Mouse (Mus musculus): ENCODE results near the gene Mllt6. TPM values are rescaled to one million over a fixed set of nuclear protein-coding genes. Genes with fewer than 3 reads are reported as not detected.

Gene Mllt6
- polyA plus RNA-seq, 1 experiment from 2014 or later = 2.5 TPM

DNA sequence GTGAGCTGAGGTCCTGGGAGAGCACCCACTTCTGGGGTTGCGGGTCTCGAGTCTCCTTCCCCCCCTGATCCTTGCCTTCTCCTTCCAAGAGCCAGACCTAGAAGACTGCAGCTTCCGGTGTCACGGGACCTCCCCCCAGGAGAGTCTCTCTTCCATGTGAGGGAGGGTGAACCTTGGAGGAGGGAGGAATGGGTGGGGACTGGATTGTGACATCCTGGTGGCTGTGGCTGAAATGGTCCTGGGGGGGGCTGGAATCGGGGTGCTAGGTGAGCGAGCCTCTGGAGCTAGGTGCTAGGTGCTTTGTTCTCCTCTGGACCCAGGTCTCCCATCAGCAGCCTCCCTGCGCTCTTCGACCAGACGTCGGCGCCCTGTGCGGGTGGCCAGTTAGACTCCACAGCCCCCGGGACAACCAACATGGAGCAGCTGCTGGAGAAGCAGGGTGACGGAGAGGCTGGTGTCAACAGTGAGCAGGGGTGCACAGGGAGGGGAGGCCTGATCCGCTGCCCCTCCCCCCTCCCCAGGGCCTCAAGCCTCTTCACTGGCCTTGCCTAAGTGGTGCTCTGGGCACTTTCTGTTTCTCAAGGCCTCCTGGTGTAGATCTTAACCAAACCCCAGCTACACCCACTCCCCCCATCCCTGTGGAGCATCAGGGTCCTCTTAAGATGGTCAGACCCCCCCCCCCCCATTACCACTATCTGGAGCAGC lies 13.0 kb downstream of the Mllt6 start:
- H3K27ac ChIP-seq = no peak overlapping the region
- H3K4me3 ChIP-seq = no peak overlapping the region
- WGBS = 90% methylated on average over 15 of the region's 15 CpGs
- no peaks in the 10 kb centered on the region for H3K27me3 ChIP-seq (ENCODE audit: low read depth, poor library complexity, severe bottlenecking)
- no peak for DNase-seq (ENCODE audit: low spot score)
- H3K9me3 ChIP-seq (replicated peaks) = no peaks in the 10 kb centered on the region
- H3K4me1 ChIP-seq = peaks cover 15% of the 10 kb centered on the region
- H3K36me3 ChIP-seq = peaks cover 98% of the 10 kb centered on the region

DNA sequence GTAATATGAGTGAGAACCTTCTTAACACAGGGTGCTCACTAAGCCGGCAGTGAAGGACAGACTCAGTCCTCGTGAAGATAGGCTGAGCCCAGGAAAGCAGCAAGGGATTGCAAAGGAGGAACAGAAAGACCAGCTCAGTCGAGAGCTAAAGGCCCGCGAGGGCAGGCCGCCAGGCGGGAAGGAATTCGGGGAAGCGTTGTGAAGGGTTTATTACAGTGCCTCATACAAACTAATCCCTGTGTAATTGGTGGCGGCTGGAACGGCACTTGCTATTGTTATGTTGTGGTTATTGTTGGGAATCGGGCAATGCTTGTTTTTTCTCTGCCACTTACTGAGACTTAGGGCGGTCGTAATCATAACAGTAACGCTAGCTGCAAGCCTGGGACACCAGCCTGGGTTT lies 14.2 kb downstream of the Mllt6 start:
- 69% methylated on average over 15 of the region's 15 CpGs for WGBS

DNA sequence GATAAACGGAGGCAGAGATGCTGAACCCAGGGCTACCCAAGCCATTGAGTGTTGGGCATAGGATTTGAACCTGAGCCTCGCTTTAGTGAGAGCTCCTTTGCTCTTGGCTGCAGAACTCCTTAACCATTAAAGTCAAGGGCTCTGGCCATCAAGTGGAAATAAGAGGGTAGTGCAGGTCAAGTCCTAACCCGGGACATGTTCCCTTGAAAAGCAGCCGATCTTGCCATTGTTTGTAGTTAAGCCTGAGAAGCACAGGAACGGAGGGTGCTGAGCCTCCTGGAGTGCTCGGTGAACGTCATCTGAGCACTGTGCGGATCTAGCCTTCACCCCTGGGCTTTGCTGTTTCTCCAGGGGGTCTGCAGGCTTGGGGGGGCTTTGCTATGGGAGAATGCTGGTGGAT lies 14.6 kb downstream of the Mllt6 start:
- Histone ChIP-seq H3K27ac (peak overlapping the region; percentile 46), H3K4me3 (no peak overlapping the region), H3K36me3 (peaks cover 98% of the 10 kb centered on the region), H3K27me3 (ENCODE audit: low read depth, poor library complexity, severe bottlenecking) (no peaks in the 10 kb centered on the region), H3K4me1 (peaks cover 14% of the 10 kb centered on the region), H3K9me3 (replicated peaks) (no peaks in the 10 kb centered on the region)
- 75% methylated on average over 8 of the region's 8 CpGs for WGBS
- no peak for DNase-seq (ENCODE audit: low spot score)

More for the DNA sequence above, 14.2 kb downstream of the Mllt6 start:
- Histone ChIP-seq H3K27ac (no peak overlapping the region), H3K4me1 (peaks cover 14% of the 10 kb centered on the region), H3K27me3 (ENCODE audit: low read depth, poor library complexity, severe bottlenecking) (no peaks in the 10 kb centered on the region), H3K9me3 (replicated peaks) (no peaks in the 10 kb centered on the region), H3K36me3 (peaks cover 98% of the 10 kb centered on the region), H3K4me3 (no peak overlapping the region)
- no peak for DNase-seq (ENCODE audit: low spot score)

DNA sequence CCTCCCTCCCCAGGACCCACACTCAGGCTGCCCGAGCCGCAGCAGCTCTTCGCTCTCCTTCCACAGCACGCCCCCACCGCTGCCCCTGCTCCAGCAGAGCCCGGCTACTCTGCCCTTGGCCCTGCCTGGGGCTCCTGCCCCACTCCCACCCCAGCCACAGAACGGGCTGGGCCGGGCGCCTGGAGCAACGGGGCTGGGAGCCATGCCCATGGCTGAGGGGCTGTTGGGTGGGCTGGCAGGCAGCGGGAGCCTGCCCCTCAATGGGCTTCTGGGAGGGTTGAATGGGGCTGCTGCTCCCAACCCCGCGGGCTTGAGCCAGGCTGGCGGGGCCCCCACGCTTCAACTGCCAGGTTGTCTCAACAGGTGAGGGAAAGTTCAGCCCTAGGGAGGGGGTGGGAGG lies 15.1 kb downstream of the Mllt6 start:
- peak overlapping the region; percentile 46 for H3K27ac ChIP-seq
- H3K4me3 ChIP-seq = no peak overlapping the region
- 84% methylated on average over 13 of the region's 15 CpGs for WGBS
- H3K9me3 ChIP-seq (replicated peaks) = no peaks in the 10 kb centered on the region
- no peaks in the 10 kb centered on the region for H3K27me3 ChIP-seq (ENCODE audit: low read depth, poor library complexity, severe bottlenecking)
- peaks cover 14% of the 10 kb centered on the region for H3K4me1 ChIP-seq
- no peak for DNase-seq (ENCODE audit: low spot score)
- peaks cover 97% of the 10 kb centered on the region for H3K36me3 ChIP-seq

DNA sequence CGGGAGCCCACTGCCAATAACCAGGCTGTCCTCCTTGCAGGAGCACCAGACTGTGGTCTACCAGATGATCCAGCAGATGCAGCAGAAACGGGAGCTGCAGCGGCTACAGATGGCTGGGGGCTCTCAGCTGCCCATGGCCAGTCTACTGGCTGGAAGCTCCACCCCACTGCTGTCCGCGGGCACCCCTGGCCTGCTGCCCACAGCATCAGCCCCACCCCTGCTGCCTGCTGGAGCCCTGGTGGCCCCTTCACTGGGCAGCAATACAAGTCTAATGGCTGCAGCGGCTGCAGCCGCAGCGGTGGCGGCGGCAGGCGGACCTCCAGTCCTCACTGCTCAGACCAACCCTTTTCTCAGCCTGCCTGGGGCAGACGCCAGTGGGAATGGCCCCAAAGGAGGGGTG lies 17.2 kb downstream of the Mllt6 start:
- Histone ChIP-seq H3K4me1 (peaks cover 25% of the 10 kb centered on the region), H3K9me3 (replicated peaks) (no peaks in the 10 kb centered on the region), H3K27ac (no peak overlapping the region), H3K27me3 (ENCODE audit: low read depth, poor library complexity, severe bottlenecking) (no peaks in the 10 kb centered on the region), H3K36me3 (peaks cover 78% of the 10 kb centered on the region), H3K4me3 (no peak overlapping the region)
- DNase-seq (ENCODE audit: low spot score) = no peak
- 91% methylated on average over 12 of the region's 12 CpGs for WGBS

DNA sequence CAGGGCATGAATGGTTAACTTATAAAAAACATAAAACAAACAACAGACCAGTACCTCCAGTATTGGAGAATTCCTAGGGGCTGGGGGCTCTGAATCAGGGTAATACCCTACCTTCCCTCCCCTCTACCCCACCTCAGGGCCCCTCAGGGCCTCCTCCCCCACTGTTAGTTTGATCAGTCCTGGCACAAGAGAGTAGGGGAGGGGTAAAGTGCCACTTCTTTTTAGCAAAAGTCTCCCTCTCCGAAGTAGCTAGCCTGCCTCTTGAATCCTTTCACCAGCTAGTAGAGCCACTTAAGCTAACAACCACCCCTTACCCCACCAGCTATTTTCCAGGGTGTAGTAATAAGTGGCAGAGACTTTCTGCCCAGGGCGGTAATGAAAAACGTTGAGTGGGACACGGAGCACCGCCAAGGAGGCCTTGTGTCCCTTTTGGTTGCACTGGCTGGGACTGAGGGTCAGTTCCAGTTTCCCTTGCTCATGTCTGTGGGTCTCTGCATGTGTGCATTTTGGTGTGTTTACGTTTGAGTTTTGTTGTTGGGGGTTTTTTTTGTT lies 19.4 kb downstream of the Mllt6 start:
- no peak for DNase-seq (ENCODE audit: low spot score)
- Histone ChIP-seq H3K9me3 (replicated peaks) (no peaks in the 10 kb centered on the region), H3K36me3 (peaks cover 67% of the 10 kb centered on the region), H3K4me3 (no peak overlapping the region), H3K27me3 (ENCODE audit: low read depth, poor library complexity, severe bottlenecking) (no peaks in the 10 kb centered on the region), H3K4me1 (peaks cover 35% of the 10 kb centered on the region), H3K27ac (no peak overlapping the region)
- 80% methylated on average over 6 of the region's 6 CpGs for WGBS

DNA sequence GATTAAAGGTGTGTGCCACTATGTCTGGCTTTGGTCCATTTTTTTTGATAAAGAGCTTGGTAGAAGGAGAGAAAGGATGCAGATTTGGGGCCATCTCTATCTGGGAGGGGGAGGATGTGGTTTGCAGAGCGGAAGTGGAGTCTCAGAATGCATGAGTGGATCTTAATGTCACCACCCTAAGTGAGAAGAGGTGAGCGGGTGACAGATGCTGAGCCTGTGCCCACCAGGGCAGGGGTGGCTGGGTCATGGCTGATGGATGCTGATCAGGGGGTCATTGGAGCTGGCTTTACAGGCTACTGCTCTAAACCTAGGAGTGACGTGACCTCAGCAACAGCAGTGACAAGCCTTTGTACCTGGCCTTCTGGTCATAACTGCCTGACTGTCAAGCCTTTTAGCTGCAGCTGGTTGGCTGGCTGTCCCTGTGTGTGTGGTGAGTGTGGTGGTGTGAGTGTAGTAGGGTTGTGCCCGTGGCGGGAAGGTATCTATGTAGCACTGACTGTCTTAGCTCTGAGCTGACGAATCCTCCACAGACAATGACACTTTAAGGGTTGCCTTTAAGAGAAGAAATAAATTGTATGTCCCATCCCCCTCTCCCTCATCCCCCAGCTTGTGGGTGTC lies 21.0 kb downstream of the Mllt6 start:
- Histone ChIP-seq H3K36me3 (peaks cover 67% of the 10 kb centered on the region), H3K27ac (no peak overlapping the region), H3K4me1 (peaks cover 30% of the 10 kb centered on the region), H3K9me3 (replicated peaks) (no peaks in the 10 kb centered on the region), H3K4me3 (no peak overlapping the region), H3K27me3 (ENCODE audit: low read depth, poor library complexity, severe bottlenecking) (no peaks in the 10 kb centered on the region)
- WGBS = 77% methylated on average over 6 of the region's 6 CpGs
- DNase-seq (ENCODE audit: low spot score) = no peak

DNA sequence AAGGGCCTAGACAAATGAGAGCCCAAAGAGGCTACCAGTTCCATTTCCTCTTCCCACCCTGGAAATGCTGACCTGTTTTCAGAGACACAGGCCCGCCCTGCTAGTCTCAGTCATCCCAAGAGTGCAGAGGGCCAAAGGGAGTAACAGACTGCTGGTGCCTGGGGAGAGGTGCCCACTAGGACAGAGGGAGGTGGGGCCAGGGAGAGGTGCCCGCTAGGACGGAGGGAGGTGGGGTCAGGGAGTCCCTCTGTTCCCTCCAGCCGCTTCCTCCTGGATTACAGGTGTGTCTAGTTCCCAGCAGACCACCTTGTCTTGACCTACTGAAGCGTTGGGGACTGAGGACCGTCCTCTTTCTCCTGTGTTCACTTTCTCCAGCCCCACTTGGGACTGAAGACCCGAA lies 21.6 kb downstream of the Mllt6 start:
- no peak overlapping the region for H3K4me3 ChIP-seq
- H3K4me1 ChIP-seq = peaks cover 30% of the 10 kb centered on the region
- DNase-seq (ENCODE audit: low spot score) = no peak
- no peaks in the 10 kb centered on the region for H3K27me3 ChIP-seq (ENCODE audit: low read depth, poor library complexity, severe bottlenecking)
- whole genome bisulfite sequencing = 39% methylated on average over 7 of the region's 7 CpGs
- peaks cover 66% of the 10 kb centered on the region for H3K36me3 ChIP-seq
- no peak overlapping the region for H3K27ac ChIP-seq
- no peaks in the 10 kb centered on the region for H3K9me3 ChIP-seq (replicated peaks)

DNA sequence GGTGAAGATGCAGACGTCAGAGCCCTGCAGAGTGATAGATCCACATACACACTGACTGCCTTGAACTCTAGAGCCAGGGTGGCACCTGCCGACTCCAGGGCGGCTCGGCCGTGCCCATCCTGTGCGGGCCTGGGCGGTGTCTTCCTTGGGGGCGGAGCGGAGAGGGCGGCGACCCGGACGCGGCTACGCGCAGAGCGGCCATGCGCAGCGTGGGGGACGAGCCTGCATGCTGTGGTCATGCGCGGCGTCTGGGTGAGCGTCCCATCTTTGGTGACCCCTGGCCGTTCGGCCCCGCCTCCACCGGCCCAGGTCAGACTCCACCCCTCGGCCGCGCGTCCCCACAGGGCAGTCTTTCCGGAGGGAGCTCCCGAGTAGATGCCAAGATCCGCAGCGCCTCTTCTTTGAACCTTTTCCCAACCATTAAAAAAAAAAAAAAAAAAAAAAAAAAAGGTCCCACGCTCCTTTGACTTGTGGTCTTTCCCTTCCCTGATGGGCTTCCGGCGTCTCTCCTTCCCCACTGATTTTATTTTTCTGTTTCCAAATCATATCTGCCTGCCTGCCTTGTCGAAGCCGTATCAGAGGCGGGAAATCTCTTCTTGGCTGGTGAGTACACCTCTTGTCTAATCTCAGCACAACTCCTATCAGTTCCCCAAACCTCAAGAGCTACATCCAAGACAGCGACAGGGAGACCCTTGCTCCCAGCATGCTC lies 22.6 kb downstream of the Mllt6 start, which contains the start of gene Cisd3:
TSS of gene Cisd3 (plus strand) at position 214 of the 709 bp plus-strand sequence.
- peak within 1 kb of the TSS; percentile 61 for H3K27ac ChIP-seq
- no peaks in the 10 kb centered on the region for H3K27me3 ChIP-seq (ENCODE audit: low read depth, poor library complexity, severe bottlenecking)
- H3K36me3 ChIP-seq = peaks cover 66% of the 10 kb centered on the region

DNA sequence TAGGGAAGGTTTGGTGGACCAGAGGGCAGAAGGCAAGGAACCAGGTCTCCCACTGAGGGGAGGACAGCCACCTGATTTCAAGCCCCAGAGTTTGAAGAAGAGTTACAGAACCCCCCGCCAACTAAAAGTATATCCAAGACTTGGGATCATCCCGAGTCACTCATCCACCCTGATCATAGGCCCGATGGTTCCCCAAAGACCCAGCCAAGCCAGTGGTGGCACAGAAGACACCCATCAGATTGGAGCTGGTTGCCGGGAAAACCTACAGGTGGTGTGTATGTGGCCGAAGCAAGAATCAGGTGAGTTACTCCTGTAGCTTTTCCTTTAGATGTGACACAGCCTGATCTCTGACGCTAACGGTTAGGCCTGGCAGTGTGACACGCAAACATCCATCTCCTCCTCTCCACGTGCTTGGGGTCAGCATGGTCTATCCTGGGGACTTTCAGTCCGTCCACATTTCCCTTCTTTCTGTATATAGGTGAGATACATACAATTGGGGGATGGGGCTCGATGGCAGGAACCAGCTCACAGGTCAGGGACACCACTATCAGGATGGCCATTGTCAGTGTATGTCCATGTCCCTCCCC lies 23.2 kb downstream of the Mllt6 start:
- peaks cover 30% of the 10 kb centered on the region for H3K4me1 ChIP-seq
- peak overlapping the region; percentile 56 for H3K4me3 ChIP-seq
- no peaks in the 10 kb centered on the region for H3K9me3 ChIP-seq (replicated peaks)
- no peaks in the 10 kb centered on the region for H3K27me3 ChIP-seq (ENCODE audit: low read depth, poor library complexity, severe bottlenecking)
- H3K36me3 ChIP-seq = peaks cover 68% of the 10 kb centered on the region
- H3K27ac ChIP-seq = no peak overlapping the region
- 71% methylated on average over 11 of the region's 11 CpGs for WGBS
- DNase-seq (ENCODE audit: low spot score) = no peak

More for the DNA sequence above, 22.6 kb downstream of the Mllt6 start, which contains the start of gene Cisd3:
- Histone ChIP-seq H3K4me1 (peaks cover 30% of the 10 kb centered on the region), H3K4me3 (peak within 1 kb of the TSS; percentile 56), H3K9me3 (replicated peaks) (no peaks in the 10 kb centered on the region)
- peak; percentile 86 for DNase-seq (ENCODE audit: low spot score)
- WGBS = 1% methylated on average over 43 of the region's 43 CpGs

DNA sequence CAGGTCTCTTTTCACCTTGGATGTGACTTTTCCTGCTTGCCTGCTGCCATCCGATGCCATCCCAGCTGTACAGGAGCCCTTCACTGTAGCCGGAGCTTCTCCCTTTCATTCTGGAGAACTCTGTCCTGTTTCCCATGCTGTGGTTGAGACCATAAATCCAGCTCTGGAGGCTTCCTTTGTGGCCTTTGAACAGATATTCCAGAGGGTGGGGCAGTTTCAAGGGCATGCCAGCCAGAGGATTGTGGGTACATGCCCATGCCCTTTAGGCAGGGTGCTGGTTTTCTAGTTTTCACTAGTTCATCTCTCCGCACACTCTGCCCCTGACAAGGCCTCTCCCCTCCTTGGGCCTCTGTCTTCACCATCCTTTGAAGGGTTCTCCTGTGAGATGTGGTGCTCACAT lies 23.8 kb downstream of the Mllt6 start:
- H3K27me3 ChIP-seq (ENCODE audit: low read depth, poor library complexity, severe bottlenecking) = no peaks in the 10 kb centered on the region
- peaks cover 68% of the 10 kb centered on the region for H3K36me3 ChIP-seq

DNA sequence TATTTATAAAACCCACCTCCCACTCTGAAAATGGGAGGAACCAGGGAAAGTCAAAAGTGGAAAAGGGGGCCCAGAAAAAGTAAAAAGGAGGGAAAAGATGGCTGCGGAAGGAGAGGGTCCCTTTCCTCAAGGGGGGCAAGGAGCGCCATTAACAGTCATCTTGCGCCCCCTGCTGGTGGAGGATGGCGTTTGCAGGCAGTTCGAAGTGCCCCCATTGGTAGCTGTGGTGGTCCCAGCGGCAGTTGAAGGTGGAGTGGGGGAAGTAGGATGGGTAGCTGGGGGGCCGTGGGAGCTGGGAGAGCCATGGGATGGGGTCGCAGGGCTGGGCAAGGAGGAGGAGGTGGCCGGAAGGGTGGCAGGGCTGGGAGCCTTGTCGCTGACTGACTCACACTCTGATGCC lies 26.6 kb downstream of the Mllt6 start:
- peaks cover 82% of the 10 kb centered on the region for H3K36me3 ChIP-seq
- WGBS = 39% methylated on average over 10 of the region's 10 CpGs

More for the DNA sequence above, 23.8 kb downstream of the Mllt6 start:
- no peak overlapping the region for H3K4me3 ChIP-seq
- no peak overlapping the region for H3K27ac ChIP-seq
- H3K9me3 ChIP-seq (replicated peaks) = no peaks in the 10 kb centered on the region
- no peak for DNase-seq (ENCODE audit: low spot score)
- H3K4me1 ChIP-seq = peaks cover 30% of the 10 kb centered on the region
- WGBS = 93% methylated on average over 3 of the region's 3 CpGs

More for the DNA sequence above, 26.6 kb downstream of the Mllt6 start:
- no peaks in the 10 kb centered on the region for H3K27me3 ChIP-seq (ENCODE audit: low read depth, poor library complexity, severe bottlenecking)
- H3K4me3 ChIP-seq = no peak overlapping the region
- no peak overlapping the region for H3K27ac ChIP-seq
- H3K9me3 ChIP-seq (replicated peaks) = no peaks in the 10 kb centered on the region
- H3K4me1 ChIP-seq = peaks cover 36% of the 10 kb centered on the region
- DNase-seq (ENCODE audit: low spot score) = peak; percentile 92

Data from limb, embryonic 10.5 days (tissue).